In the genomic region with DNA sequence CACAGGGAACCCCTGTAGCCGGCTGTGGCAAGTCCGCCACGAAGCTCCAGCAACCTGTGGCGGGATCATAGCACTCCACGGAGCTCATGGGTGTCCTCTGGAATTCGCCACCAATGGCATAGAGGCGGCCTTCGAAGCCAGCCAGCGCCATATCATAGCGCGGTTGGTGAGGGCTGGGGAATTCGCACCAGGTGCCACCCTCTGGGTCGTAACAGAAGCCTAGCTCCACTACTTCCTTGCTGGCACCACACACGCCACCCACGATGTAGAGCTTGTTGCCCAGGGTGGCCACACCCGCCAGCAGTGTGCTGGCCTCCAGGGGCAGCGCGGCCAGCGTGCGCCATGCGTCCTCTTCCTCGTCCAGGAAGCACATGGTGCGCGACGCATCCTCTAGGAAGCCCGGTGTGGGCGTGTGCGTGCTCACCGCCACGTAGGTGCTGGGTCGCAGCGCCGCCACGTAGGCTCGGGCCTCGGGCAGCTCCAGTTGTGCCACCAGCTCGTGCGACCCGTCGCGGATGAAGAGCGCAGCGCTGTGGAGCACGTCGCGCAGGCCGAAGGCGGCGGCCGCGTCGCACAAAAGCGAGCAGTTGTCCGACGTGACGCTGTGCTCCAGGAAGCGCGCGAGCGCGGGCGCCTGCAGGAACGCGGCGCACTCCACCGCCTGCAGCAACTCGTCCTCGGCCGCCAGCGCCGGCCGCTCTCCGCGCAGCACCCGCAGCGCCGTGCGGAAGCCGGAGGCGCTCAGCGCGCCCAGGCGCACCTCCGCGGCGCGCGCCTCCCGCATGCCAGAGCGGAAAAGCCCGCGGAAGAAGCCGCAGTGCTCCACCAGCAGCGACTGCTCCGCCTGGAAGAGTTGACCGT, we compare ENCODE assay signal across 7 mouse cellular contexts. TPM values are rescaled to one million over a fixed set of nuclear protein-coding genes. Genes with fewer than 3 reads are reported as not detected.
DNase-seq lines count a peak whose midpoint lies in the region; ATAC-seq and TF ChIP-seq lines count a peak whose summit lies in the region.

No protein-coding gene starts in this region.

- no peaks in the 10 kb centered on the region for H3K36me3 ChIP-seq in thymus, adult 2 months (ENCODE audit: control insufficient read depth, insufficient read depth, low read length)
- H3K36me3 ChIP-seq in intestine, embryonic 14.5 days (ENCODE audit: control insufficient read depth, insufficient read depth, low read length), result no peaks in the 10 kb centered on the region
- H3K36me3 ChIP-seq in midbrain, embryonic 12.5 days, result no peaks in the 10 kb centered on the region

- H3K27me3 ChIP-seq in thymus, adult 2 months (ENCODE audit: control insufficient read depth, insufficient read depth, low read length), result no peaks in the 10 kb centered on the region; the same call in 1 of the 2 replicates
- peaks cover 85% of the 10 kb centered on the region for H3K27me3 ChIP-seq in intestine, embryonic 14.5 days (replicated peaks; ENCODE audit: control insufficient read depth, insufficient read depth, low read length)
- H3K27me3 ChIP-seq in midbrain, embryonic 12.5 days, result peaks cover 55% of the 10 kb centered on the region

- 14% methylated on average over 96 of the region's 96 CpGs for WGBS in thymus, adult 2 months
- 17% methylated on average over 78 of the region's 96 CpGs for WGBS in intestine, embryonic 14.5 days
- 19% methylated on average over 95 of the region's 96 CpGs for WGBS in midbrain, embryonic 12.5 days

- H3K4me3 ChIP-seq in thymus, adult 2 months (ENCODE audit: control insufficient read depth, insufficient read depth, low read length), result peak overlapping the region; percentile 23
- H3K4me3 ChIP-seq in embryonic fibroblast, embryonic 13.5 days (ENCODE audit: insufficient read depth, low read length), result peak overlapping the region; percentile 8; the same call in 1 of the 2 replicates
- H3K4me3 ChIP-seq in intestine, embryonic 14.5 days (ENCODE audit: low read depth, low read length), result peak overlapping the region; percentile 37
- peak overlapping the region; percentile 42 for H3K4me3 ChIP-seq in midbrain, embryonic 12.5 days

- TF ChIP-seq CTCF in thymus, adult 2 months (IDR thresholded peaks at IDR 0.05; ENCODE audit: borderline replicate concordance, control insufficient read depth, extremely low read depth, insufficient read depth, low read length, poor library complexity), result no peak
- no peak for TF ChIP-seq CTCF in embryonic fibroblast, embryonic 13.5 days (IDR thresholded peaks at IDR 0.05; ENCODE audit: borderline replicate concordance, insufficient read depth, low read length)

- no peaks in the 10 kb centered on the region for H3K9me3 ChIP-seq in intestine, embryonic 14.5 days (ENCODE audit: control insufficient read depth, low read length)
- H3K9me3 ChIP-seq in midbrain, embryonic 12.5 days, result no peaks in the 10 kb centered on the region

- peak overlapping the region; percentile 12 for H3K9ac ChIP-seq in intestine, embryonic 14.5 days (ENCODE audit: low read length)
- H3K9ac ChIP-seq in midbrain, embryonic 12.5 days (replicated peaks), result no peak overlapping the region

- peak overlapping the region; percentile 55 for H3K4me2 ChIP-seq in intestine, embryonic 14.5 days (ENCODE audit: low read length)
- H3K4me2 ChIP-seq in midbrain, embryonic 12.5 days (replicated peaks), result peak overlapping the region; percentile 46

- H3K4me1 ChIP-seq in thymus, adult 2 months (replicated peaks; ENCODE audit: control insufficient read depth, insufficient read depth, low read length), result peaks cover 8% of the 10 kb centered on the region
- H3K4me1 ChIP-seq in embryonic fibroblast, embryonic 13.5 days (ENCODE audit: control insufficient read depth, insufficient read depth, low read length), result no peaks in the 10 kb centered on the region; the same call in 1 of the 2 replicates
- H3K4me1 ChIP-seq in intestine, embryonic 14.5 days (replicated peaks; ENCODE audit: control insufficient read depth, insufficient read depth, low read length), result peaks cover 3% of the 10 kb centered on the region; the same call in 1 of the 2 replicates
- peaks cover 14% of the 10 kb centered on the region for H3K4me1 ChIP-seq in midbrain, embryonic 12.5 days

- no peak overlapping the region for H3K27ac ChIP-seq in thymus, adult 2 months (ENCODE audit: control insufficient read depth, insufficient read depth, low read length)
- no peak overlapping the region for H3K27ac ChIP-seq in embryonic fibroblast, embryonic 13.5 days (ENCODE audit: insufficient read depth, low read length)
- H3K27ac ChIP-seq in intestine, embryonic 14.5 days (ENCODE audit: low read depth), result no peak overlapping the region
- H3K27ac ChIP-seq in midbrain, embryonic 12.5 days (replicated peaks), result no peak overlapping the region

- TF ChIP-seq POLR2A in thymus, adult 2 months (IDR thresholded peaks at IDR 0.05; ENCODE audit: control insufficient read depth, extremely low read depth, insufficient read depth, low read length, poor library complexity), result no peak
- TF ChIP-seq POLR2A in embryonic fibroblast, embryonic 13.5 days (IDR thresholded peaks at IDR 0.05; ENCODE audit: low read depth, low read length), result no peak

- ATAC-seq in intestine, embryonic 14.5 days (replicated peaks; ENCODE audit: low FRiP score, low TSS enrichment, low read depth), result peak; percentile 52
- ATAC-seq in midbrain, embryonic 12.5 days (ENCODE audit: low FRiP score, low read depth), result no peak

- no peak for DNase-seq in thymus, adult 2 months
- no peak for DNase-seq in thymus, postnatal 25 days
- DNase-seq in intestine, embryonic 14.5 days (ENCODE audit: low spot score), result peak; percentile 67
- DNase-seq in spleen, postnatal 10 days (ENCODE audit: low spot score in 2 of 2), result no peak
- no peak for DNase-seq in cerebellum, adult 9-11 months

RNA-seq across cellular contexts. Expression of gene Kbtbd13, which starts 0.5 kb away (rescaled TPM):
- 0.41 and 0.43 TPM in 2 replicates for polyA plus RNA-seq in thymus, adult 2 months (2012; rRNA removed)
- polyA plus RNA-seq in embryonic fibroblast, embryonic 13.5 days (2011; ENCODE audit: insufficient read length, low read depth, missing spikeins), result not detected in 2 replicates
- polyA plus RNA-seq in intestine, embryonic 14.5 days (2014; fragmentation: Nextera tagmentation; extraction: Ambion mirVana), result 0.66 and 1.1 TPM in 2 replicates
- 0.37 and 0.45 TPM in 2 replicates for polyA plus RNA-seq in midbrain, embryonic 12.5 days (2016; fragmentation: Nextera tagmentation; extraction: Ambion mirVana)

RNA-seq across cellular contexts. Expression of gene Rasl12, which starts 7.3 kb away (rescaled TPM):
- polyA plus RNA-seq in thymus, adult 2 months (2012; rRNA removed), result 7.8 TPM in 2 replicates
- 1.0 and 1.5 TPM in 2 replicates for polyA plus RNA-seq in embryonic fibroblast, embryonic 13.5 days (2011; ENCODE audit: insufficient read length, low read depth, missing spikeins)
- polyA plus RNA-seq in intestine, embryonic 14.5 days (2014; fragmentation: Nextera tagmentation; extraction: Ambion mirVana), result 2.6 and 2.7 TPM in 2 replicates
- polyA plus RNA-seq in midbrain, embryonic 12.5 days (2016; fragmentation: Nextera tagmentation; extraction: Ambion mirVana), result 6.5 TPM in 2 replicates

RNA-seq across cellular contexts. Expression of gene Ubap1l, which starts 30.1 kb away (rescaled TPM):
- 0.42 and 0.66 TPM in 2 replicates for polyA plus RNA-seq in thymus, adult 2 months (2012; rRNA removed)
- 0.98 TPM in 1 of 2 replicates, not detected in the other for polyA plus RNA-seq in embryonic fibroblast, embryonic 13.5 days (2011; ENCODE audit: insufficient read length, low read depth, missing spikeins)
- polyA plus RNA-seq in intestine, embryonic 14.5 days (2014; fragmentation: Nextera tagmentation; extraction: Ambion mirVana), result 0.13 and 0.39 TPM in 2 replicates
- 0.17 and 0.65 TPM in 2 replicates for polyA plus RNA-seq in midbrain, embryonic 12.5 days (2016; fragmentation: Nextera tagmentation; extraction: Ambion mirVana)

RNA-seq across cellular contexts. Expression of gene Slc51b, which starts 31.8 kb away (rescaled TPM):
- polyA plus RNA-seq in thymus, adult 2 months (2012; rRNA removed), result 0.22 TPM in 1 of 2 replicates, not detected in the other
- not detected in 2 replicates for polyA plus RNA-seq in embryonic fibroblast, embryonic 13.5 days (2011; ENCODE audit: insufficient read length, low read depth, missing spikeins)
- 0.36 and 0.80 TPM in 2 replicates for polyA plus RNA-seq in intestine, embryonic 14.5 days (2014; fragmentation: Nextera tagmentation; extraction: Ambion mirVana)
- not detected in 2 replicates for polyA plus RNA-seq in midbrain, embryonic 12.5 days (2016; fragmentation: Nextera tagmentation; extraction: Ambion mirVana)

RNA-seq across cellular contexts. Expression of gene Mtfmt, which starts 44.6 kb away (rescaled TPM):
- polyA plus RNA-seq in thymus, adult 2 months (2012; rRNA removed), result 16.2 and 18.4 TPM in 2 replicates
- polyA plus RNA-seq in embryonic fibroblast, embryonic 13.5 days (2011; ENCODE audit: insufficient read length, low read depth, missing spikeins), result 14.8 and 17.0 TPM in 2 replicates
- polyA plus RNA-seq in intestine, embryonic 14.5 days (2014; fragmentation: Nextera tagmentation; extraction: Ambion mirVana), result 19.5 and 20.2 TPM in 2 replicates
- 22.9 and 23.3 TPM in 2 replicates for polyA plus RNA-seq in midbrain, embryonic 12.5 days (2016; fragmentation: Nextera tagmentation; extraction: Ambion mirVana)
